Mouse (Mus musculus) brain, embryonic 14.5 days (tissue): Measurements from ENCODE around the gene Eid1. TPM values are rescaled to one million over a fixed set of nuclear protein-coding genes. Genes with fewer than 3 reads are reported as not detected.
A peak's percentile ranks its signal among the peaks of the same experiment; 100 is the strongest.

Experiments
- DNase-seq: peaks from one replicate; pipeline ENCODE4 v3.0.0-alpha.2; 2011; ENCODE audit warnings: low read depth
- CTCF ChIP-seq: fragments of 200-500 bp; IDR thresholded peaks from 2 replicates; pipeline ENCODE4 v1.5.1; 2012; ENCODE audit warnings: inconsistent platforms, mild to moderate bottlenecking, moderate library complexity, borderline replicate concordance; ENCODE audit not compliant: insufficient read depth, insufficient read length; ENCODE audit errors: extremely low read depth
- POLR2A ChIP-seq: fragments of 200-500 bp; IDR thresholded peaks from 2 replicates; pipeline ENCODE4 v1.6.1; 2012; ENCODE audit warnings: mild to moderate bottlenecking, inconsistent platforms, borderline replicate concordance; ENCODE audit not compliant: poor library complexity, insufficient read depth, insufficient read length, severe bottlenecking; ENCODE audit errors: extremely low read depth
- polyA plus RNA-seq: library from polyadenylated mRNA; depleted of rRNA; stranded (reverse); fragments of >200 nt; gene quantifications from 2 replicates; pipeline ENCODE4 v1.2.3, GENCODE M21; 2012

The Eid1 gene
- polyA plus RNA-seq, 1 experiment, result 326 TPM

DNA sequence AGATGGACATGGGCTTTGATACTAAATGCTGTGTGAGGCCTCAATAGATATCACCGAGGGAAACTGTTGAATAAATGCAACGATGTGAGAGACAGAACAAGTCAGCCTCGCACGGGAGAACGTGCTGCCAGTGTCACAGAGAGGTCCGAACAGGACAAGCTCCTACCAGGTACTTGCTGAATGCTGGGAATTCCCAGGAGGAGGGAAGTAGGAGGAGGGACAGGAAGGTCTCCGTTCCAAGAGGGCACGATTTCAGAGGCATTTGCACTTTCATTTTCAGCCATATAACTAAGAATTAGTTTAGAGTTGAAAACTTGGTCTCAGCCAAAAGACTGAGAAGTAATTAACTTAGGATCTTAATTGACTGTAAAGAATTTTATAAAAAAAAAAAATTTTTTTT, 21.3 kb upstream of the Eid1 start:
- no peak for TF ChIP-seq CTCF
- TF ChIP-seq POLR2A, result no peak

DNA sequence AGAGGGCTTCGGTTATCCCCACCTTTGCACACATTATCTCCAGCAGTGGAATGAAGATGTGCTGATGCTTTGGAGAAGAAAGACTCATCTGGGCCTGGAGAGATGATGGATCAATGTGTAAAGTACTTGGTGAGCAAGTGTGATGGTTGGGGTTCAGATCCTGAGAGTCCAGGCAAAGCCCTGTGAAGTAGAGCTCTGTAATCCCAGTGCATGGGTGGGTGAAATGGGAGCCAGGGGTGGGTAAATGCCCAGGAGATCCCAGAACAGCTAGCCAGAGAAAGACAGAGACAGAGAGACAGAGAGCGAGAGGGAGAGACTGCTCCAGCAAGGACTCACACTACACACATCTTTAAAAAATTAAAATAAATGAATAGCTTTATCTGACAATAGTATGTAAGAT, 19.6 kb upstream of the Eid1 start:
- no peak for DNase-seq
- TF ChIP-seq POLR2A (no peak), CTCF (no peak)

More for the DNA sequence above, 21.3 kb upstream of the Eid1 start:
- DNase-seq, result no peak

DNA sequence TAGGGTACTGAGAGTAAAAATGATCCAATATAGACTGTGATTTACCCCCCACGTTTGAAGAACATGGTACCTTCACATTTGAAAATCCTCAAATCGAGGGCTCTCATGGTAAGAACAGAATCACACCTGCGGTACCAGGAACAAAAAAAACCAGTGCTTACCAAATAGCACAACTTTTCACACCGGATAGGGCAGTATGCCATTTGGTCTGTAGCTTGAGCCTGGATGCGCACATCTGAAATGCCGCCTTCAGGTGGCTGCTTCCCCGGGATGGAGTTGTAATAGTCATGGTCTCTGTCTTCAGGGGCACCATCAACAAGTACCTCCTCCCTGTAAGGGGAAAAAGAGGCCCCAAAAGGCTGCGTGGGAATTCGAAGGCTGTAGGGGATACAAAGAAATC, 17.5 kb upstream of the Eid1 start:
- no peak for DNase-seq
- TF ChIP-seq CTCF (no peak), POLR2A (no peak)

DNA sequence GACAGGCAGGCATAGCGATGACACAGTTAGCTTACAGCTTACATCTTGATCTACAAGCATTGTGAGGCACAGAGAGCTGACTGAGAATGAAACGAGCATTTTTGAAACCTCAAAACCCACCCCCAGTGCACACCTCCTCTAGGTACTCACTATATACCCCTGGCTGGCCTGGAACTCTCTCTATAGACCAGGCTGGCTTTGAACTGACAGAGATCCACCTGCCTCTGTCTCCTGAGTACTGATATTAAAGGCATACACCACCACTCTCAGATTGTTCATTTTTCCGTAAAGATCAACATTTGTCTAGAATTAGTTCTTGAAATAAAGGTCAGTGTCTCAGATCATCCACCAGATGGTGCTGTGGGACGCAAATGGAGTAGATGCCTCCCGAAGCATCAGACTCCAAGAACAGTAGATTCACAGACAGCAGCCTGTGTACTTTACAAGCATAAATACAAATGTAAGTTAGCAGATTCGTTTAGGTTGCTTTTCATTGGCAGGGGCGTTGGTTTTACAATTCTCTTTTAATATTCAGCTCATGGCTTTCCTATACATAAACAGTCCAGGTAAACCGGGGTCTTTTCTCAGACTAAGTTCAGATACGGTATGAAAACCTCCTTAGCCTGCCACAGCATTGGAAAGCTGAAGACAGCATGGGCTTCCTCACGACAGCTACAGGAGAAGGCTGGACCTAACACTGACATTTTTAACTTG, 12.9 kb upstream of the Eid1 start:
- TF ChIP-seq POLR2A, result no peak
- TF ChIP-seq CTCF, result peak; percentile 79
- DNase-seq, result peak; percentile 91

- no peak for DNase-seq
- TF ChIP-seq POLR2A, result no peak
- TF ChIP-seq CTCF, result no peak
These were observed 12.3 kb upstream of the Eid1 start for GRCm38 (mm10) chr2:125660537-125661130.

DNA sequence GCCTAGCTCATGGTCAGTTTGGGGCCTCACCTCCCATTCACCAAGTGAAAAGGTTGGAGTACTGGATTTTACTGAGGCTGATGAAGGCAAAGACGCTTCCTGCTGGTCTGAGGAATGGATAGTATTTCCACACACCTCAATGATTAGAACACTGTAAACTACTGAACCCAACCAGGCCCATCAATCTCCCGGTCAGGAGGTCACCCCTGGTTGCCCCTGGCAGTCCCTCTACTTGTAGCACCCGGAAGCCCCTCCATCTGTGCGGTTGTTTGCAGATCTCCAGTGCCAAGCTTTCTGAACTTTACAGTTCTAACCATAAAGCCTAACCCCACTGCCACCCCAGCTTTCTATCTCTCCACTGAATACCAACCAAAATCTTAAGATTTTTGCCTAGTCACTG, 11.7 kb upstream of the Eid1 start:
- no peak for TF ChIP-seq POLR2A
- TF ChIP-seq CTCF, result no peak
- no peak for DNase-seq

DNA sequence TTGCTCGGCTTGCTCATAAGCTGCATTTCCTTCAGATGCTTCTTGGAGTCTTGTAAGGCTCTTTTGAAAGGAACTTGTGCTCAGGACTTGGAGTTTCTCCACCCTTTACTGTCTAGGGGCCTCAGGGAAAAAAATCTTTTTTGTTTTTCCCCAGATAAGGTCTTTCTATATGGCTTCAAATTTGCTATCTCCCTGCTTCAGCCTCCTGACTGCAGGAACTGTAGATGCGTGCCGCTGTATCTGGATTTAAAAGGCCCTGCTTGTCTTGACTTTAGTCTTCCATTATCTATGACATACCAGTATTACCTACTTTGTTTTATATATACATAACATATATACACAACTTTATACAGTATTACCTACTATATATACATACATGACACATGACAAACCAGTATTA, 10.4 kb upstream of the Eid1 start:
- TF ChIP-seq POLR2A (no peak), CTCF (no peak)
- no peak for DNase-seq

- TF ChIP-seq POLR2A (no peak), CTCF (no peak)
- DNase-seq, result no peak
These were observed 7.7 kb upstream of the Eid1 start for GRCm38 (mm10) chr2:125665213-125665612.

DNA sequence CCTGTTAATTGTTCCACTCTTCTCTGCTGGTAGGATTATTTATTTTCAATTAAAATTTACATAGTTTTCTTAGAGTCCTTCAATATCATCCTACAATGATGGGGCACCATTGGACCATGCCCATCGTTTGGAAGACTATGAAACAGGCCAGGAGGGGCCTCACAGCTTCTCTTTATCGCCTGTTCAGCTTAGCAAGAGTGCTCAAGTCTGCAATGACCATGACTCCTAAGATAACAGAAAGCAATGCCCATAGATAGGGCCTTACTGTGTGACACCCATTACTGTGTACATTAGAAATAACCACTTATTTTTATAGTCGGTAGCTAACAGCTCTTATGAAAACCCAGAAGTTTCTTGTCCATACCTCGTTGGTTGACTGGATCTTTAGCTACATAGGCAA, 7.0 kb upstream of the Eid1 start:
- TF ChIP-seq CTCF (no peak), POLR2A (no peak)
- DNase-seq, result no peak

- TF ChIP-seq POLR2A, result no peak
- no peak for DNase-seq
These were observed 6.2 kb upstream of the Eid1 start for GRCm38 (mm10) chr2:125666668-125667067.

- DNase-seq, result no peak
- TF ChIP-seq POLR2A (no peak), CTCF (no peak)
These were observed 5.7 kb upstream of the Eid1 start for GRCm38 (mm10) chr2:125667184-125667583.

DNA sequence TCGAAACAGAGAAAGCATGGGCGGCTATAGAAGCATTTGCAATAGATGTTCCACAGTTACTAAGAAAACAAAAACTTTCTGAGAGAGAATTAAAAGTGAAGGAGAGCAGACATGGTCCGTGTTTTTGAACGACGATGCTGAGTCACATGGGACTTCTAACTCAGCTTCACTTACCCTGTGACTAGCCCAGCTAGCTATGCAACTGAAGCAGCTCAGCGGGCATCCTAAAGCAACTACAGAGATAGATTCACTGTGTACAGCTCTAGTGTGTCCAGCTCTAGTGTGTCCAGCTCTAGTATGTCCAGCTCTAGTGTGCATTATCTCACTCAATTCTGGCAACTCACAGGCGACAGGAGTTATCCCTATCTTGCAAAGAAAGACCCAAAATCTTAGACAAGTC, 5.2 kb upstream of the Eid1 start:
- no peak for TF ChIP-seq POLR2A
- TF ChIP-seq CTCF, result no peak
- DNase-seq, result no peak

DNA sequence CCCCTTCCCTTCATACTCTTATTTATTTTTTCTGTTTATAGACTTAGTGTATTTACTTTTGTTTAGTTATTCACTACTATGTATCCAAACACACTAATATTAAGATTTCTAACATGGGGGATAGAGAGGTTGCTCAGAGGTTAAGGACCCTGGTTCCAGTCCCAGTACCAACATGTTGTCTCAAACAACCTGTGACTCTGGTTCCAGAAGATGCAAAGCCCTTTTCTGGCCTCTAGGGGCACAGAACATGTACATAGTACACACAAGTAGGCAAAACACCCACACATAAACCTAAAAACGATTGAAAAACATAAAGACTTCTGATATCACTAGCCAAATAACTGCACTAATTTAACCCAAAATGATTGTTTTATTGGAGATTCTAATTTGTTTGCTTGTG, 2.0 kb upstream of the Eid1 start:
- TF ChIP-seq POLR2A (no peak), CTCF (peak; percentile 26; the same call in 1 of the 2 replicates)
- peak; percentile 21 for DNase-seq
